Mouse (Mus musculus) skeletal muscle tissue, postnatal 0 days (tissue): Measurements from ENCODE around the gene Klk1b4. TPM values are rescaled to one million over a fixed set of nuclear protein-coding genes. Genes with fewer than 3 reads are reported as not detected.

Experiments
- polyA plus RNA-seq: library from polyadenylated mRNA; unstranded; fragments of >200 nt; fragmentation: Nextera tagmentation; extraction: Ambion mirVana; gene quantifications from 2 replicates; pipeline ENCODE4 v1.2.1, GENCODE M21; 2015

Gene Klk1b4
- not detected in 2 replicates for polyA plus RNA-seq

GRCm38 (mm10) chr7:44207135-44207534 lies at the start of gene Klk1b4:
Klk1b4 (plus strand) TSS chr7:44207435.

DNA sequence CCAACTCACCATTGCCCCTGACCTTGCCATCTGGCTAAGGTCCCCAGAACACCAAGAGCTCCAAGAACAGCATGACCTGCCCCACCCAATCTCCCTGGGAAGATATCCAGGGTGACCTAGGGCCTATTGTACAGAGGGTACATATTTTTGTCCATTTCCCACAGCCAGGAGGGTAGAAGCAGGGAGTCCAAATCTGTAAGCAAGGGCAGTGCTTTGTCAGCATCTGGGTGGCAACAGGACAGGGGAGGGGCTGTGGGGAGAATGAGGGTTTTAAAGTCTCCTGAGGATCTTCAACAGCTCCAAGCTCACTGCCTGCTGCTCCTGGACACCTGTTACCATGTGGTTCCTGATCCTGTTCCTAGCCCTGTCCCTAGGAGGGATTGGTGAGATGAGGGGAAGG lies 19.3 kb upstream of the Klk1b4 start, which contains the start of gene Klk1b24:
Klk1b24 (plus strand) TSS at position 301 of the 400 bp plus-strand sequence.

GRCm38 (mm10) chr7:44197891-44198290 lies 9.3 kb upstream of the Klk1b4 start, which contains the start of gene Klk1b3:
Klk1b3 (plus strand) TSS chr7:44198191.

DNA sequence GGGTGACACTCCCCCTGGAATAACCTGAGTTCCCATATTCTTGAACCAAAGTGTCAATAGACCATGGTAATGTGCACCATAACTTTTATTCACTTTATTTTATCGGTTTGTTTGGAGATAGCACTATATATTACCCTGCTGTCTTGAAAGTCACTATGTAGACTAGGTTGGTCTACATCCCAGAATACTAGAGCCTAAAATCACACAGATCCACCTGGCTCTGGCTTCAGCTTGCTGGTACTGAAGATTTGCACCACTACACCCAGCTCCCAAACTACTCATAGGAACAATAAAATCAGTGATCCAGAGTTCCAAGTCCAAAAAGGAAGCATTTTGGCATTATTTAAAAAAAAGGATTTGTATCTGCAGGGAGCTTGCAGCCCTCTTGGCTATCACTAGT lies 8.4 kb downstream of the Klk1b4 start, which contains the start of gene Klk1b5:
Klk1b5 (plus strand) TSS at position 301 of the 400 bp plus-strand sequence.

DNA sequence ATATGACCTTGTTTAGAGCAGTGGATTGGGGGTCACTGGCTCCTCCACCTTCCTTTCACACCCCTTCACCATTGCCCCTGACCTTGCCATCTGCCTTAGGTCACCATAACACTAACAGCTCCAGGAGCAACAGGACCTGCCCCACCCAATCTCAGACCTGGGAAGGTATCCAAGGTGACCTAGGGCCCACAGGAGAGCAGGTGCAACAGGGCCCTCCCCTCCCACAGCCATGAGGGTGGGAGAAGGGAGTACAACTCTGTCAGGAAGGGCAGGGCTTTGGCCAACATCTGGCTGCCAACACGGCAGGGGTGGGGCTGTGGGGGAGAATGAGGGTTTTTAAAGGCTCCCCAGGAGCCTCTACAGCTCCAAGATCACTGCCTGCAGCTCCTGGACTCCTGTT lies 17.8 kb downstream of the Klk1b4 start, which contains the start of gene Klk1:
Klk1 (plus strand) TSS at position 285 of the 400 bp plus-strand sequence.

GRCm38 (mm10) chr7:44235909-44236308 lies 28.7 kb downstream of the Klk1b4 start, which contains the start of gene Gm36864:
Gm36864 (plus strand) TSS chr7:44236177.

GRCm38 (mm10) chr7:44246055-44246983 lies 39.1 kb downstream of the Klk1b4 start, which contains the start of the genes 1700028J19Rik and 2410002F23Rik:
1700028J19Rik (minus strand) TSS chr7:44246695.
2410002F23Rik (plus strand) TSS chr7:44246722.

GRCm38 (mm10) chr7:44257278-44257677 lies 50.0 kb downstream of the Klk1b4 start, which contains the start of gene Acp4:
Acp4 (minus strand) TSS chr7:44257378.

DNA sequence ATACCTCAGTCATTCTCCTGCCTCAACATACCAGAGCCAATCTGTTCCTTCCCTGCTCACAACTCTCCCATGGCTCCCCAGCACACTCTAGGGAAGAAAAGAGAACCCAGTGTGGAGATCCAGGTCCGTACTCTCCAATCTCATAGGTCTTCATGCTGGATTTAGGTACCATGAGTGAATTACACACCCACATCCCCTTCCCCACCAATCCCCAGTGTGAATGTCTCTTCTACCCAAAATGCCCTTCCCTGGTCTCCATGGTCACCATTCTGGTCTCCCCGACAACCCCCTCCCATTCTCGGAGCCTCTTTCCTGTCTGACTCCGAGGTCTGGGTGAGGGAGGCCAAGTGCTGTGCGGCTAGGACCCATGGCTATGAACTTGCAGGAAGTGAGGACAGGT lies 53.9 kb downstream of the Klk1b4 start, which contains the start of gene Gm15517:
Gm15517 (plus strand) TSS at position 301 of the 400 bp plus-strand sequence.

Other genes with a start within 250 kb of the Klk1b4 start
- not detected in 2 replicates for gene Klk1b1, start 240.7 kb upstream of the Klk1b4 start, polyA plus RNA-seq
- gene Klk1b9, start 231.4 kb upstream of the Klk1b4 start, polyA plus RNA-seq, result 0.16 and 0.23 TPM in 2 replicates
- gene Klk1b11, start 211.6 kb upstream of the Klk1b4 start, polyA plus RNA-seq, result not detected in 2 replicates
- gene Klk1b26, start 195.3 kb upstream of the Klk1b4 start, polyA plus RNA-seq, result 17.1 and 21.7 TPM in 2 replicates
- not detected in 2 replicates for gene Klk1b27, start 155.1 kb upstream of the Klk1b4 start, polyA plus RNA-seq
- not detected in 2 replicates for gene Klk1b21, start 105.1 kb upstream of the Klk1b4 start, polyA plus RNA-seq
- gene Klk1b22, start 94.8 kb upstream of the Klk1b4 start, polyA plus RNA-seq, result not detected in 2 replicates
- 0.10 and 0.24 TPM in 2 replicates for gene Klk1b16, start 70.7 kb upstream of the Klk1b4 start, polyA plus RNA-seq
- gene Klk1b24, start 19.2 kb upstream of the Klk1b4 start, polyA plus RNA-seq, result not detected in 2 replicates
- not detected in 2 replicates for gene Klk1b3, start 9.2 kb upstream of the Klk1b4 start, polyA plus RNA-seq
- gene Klk1b5, start 8.5 kb downstream of the Klk1b4 start, polyA plus RNA-seq, result not detected in 2 replicates
- gene Klk1, start 17.9 kb downstream of the Klk1b4 start, polyA plus RNA-seq, result 0.24 TPM in 1 of 2 replicates, not detected in the other
- not detected in 2 replicates for gene Gm36864, start 28.7 kb downstream of the Klk1b4 start, polyA plus RNA-seq
- 0.46 and 1.0 TPM in 2 replicates for gene 1700028J19Rik, start 39.3 kb downstream of the Klk1b4 start, polyA plus RNA-seq
- gene 2410002F23Rik, start 39.3 kb downstream of the Klk1b4 start, polyA plus RNA-seq, result 46.6 and 50.7 TPM in 2 replicates
- gene Acp4, start 49.9 kb downstream of the Klk1b4 start, polyA plus RNA-seq, result 1.9 and 2.3 TPM in 2 replicates
- not detected in 2 replicates for gene Gm15517, start 54.0 kb downstream of the Klk1b4 start, polyA plus RNA-seq
- 1.5 and 3.3 TPM in 2 replicates for gene Clec11a, start 99.5 kb downstream of the Klk1b4 start, polyA plus RNA-seq
- 0.41 and 0.55 TPM in 2 replicates for gene Shank1, start 102.8 kb downstream of the Klk1b4 start, polyA plus RNA-seq
- gene Syt3, start 176.7 kb downstream of the Klk1b4 start, polyA plus RNA-seq, result 0.46 and 0.90 TPM in 2 replicates
- not detected in 2 replicates for gene 1700008O03Rik, start 178.4 kb downstream of the Klk1b4 start, polyA plus RNA-seq
- 0.12 and 0.17 TPM in 2 replicates for gene Lrrc4b, start 221.6 kb downstream of the Klk1b4 start, polyA plus RNA-seq